11 mouse cellular contexts compared by ENCODE assay signal in genomic region chr3:87153038-87153437, GRCm38 (mm10). TPM values are rescaled to one million over a fixed set of nuclear protein-coding genes. Genes with fewer than 3 reads are reported as not detected.
DNase-seq lines count a peak whose midpoint lies in the region; ATAC-seq and TF ChIP-seq lines count a peak whose summit lies in the region.
"Had no signal": no experiment of that assay in that cellular context is flagged by ENCODE, and none has a peak within 500 bp of the region (broad histone marks: within the 10 kb centered on the region; RNA-seq: fewer than 3 reads in every experiment).

No protein-coding gene starts in this region.

- intact Hi-C loops in gastrocnemius, postnatal 36 days (cut with DNase I) = no loop called here

- TF ChIP-seq POLR2A in lung, adult 2 months (IDR thresholded peaks at IDR 0.05; ENCODE audit: borderline replicate concordance, extremely low read depth, low read depth, low read length) = no peak
- no peak for TF ChIP-seq POLR2A in embryonic fibroblast, embryonic 13.5 days (IDR thresholded peaks at IDR 0.05; ENCODE audit: low read depth, low read length)

- no peak for ATAC-seq in lung, embryonic 16.5 days (ENCODE audit: low read depth)
- no peak for ATAC-seq in hindbrain, postnatal 0 days
- ATAC-seq in stomach, embryonic 14.5 days (ENCODE audit: insufficient number of reproducible peaks, insufficient read depth, low FRiP score, low read depth) = no peak

- no peak for DNase-seq in lung, adult 2 months
- DNase-seq in hindbrain, postnatal 0 days (ENCODE audit: low spot score) = peak; percentile 44
- no peak for DNase-seq in gastrocnemius, adult 18-20 months (ENCODE audit: low spot score)
- no peak for DNase-seq in gastrocnemius, postnatal 36 days
- DNase-seq in adrenal gland, adult 8-10 months = no peak
- DNase-seq: cerebellum, adult 18-20 months; thymus, postnatal 25 days had no signal

- peaks cover 70% of the 10 kb centered on the region for H3K4me1 ChIP-seq in lung, embryonic 16.5 days (replicated peaks; ENCODE audit: control insufficient read depth, insufficient read depth, low read length)
- peaks cover 7% of the 10 kb centered on the region for H3K4me1 ChIP-seq in lung, adult 2 months (ENCODE audit: control insufficient read depth, insufficient read depth, low read length)
- peaks cover 57% of the 10 kb centered on the region for H3K4me1 ChIP-seq in embryonic fibroblast, embryonic 13.5 days (ENCODE audit: control insufficient read depth, insufficient read depth, low read length)
- H3K4me1 ChIP-seq in hindbrain, postnatal 0 days (ENCODE audit: insufficient read depth, low read length) = peaks cover 35% of the 10 kb centered on the region
- peaks cover 57% of the 10 kb centered on the region for H3K4me1 ChIP-seq in stomach, embryonic 14.5 days (ENCODE audit: control insufficient read depth, insufficient read depth, low read length)

- no peak for TF ChIP-seq CTCF in lung, adult 2 months (IDR thresholded peaks at IDR 0.05; ENCODE audit: insufficient read depth, low read length)
- no peak for TF ChIP-seq CTCF in embryonic fibroblast, embryonic 13.5 days (IDR thresholded peaks at IDR 0.05; ENCODE audit: borderline replicate concordance, insufficient read depth, low read length)
- TF ChIP-seq CTCF in hindbrain, postnatal 0 days (IDR thresholded peaks at IDR 0.05; ENCODE audit: low read depth) = no peak

- H3K27me3 ChIP-seq in lung, embryonic 16.5 days (ENCODE audit: control insufficient read depth, insufficient read depth, low read depth, low read length) = no peaks in the 10 kb centered on the region
- H3K27me3 ChIP-seq in hindbrain, postnatal 0 days (ENCODE audit: insufficient read depth, low read length) = no peaks in the 10 kb centered on the region
- no peaks in the 10 kb centered on the region for H3K27me3 ChIP-seq in stomach, embryonic 14.5 days (ENCODE audit: control insufficient read depth, insufficient read depth, low read length)

- H3K4me3 ChIP-seq in lung, embryonic 16.5 days (ENCODE audit: low read length) = no peak overlapping the region
- no peak overlapping the region for H3K4me3 ChIP-seq in lung, adult 2 months (replicated peaks; ENCODE audit: extremely low read depth, low read depth, low read length)
- H3K4me3 ChIP-seq in embryonic fibroblast, embryonic 13.5 days (ENCODE audit: insufficient read depth, low read length) = no peak overlapping the region
- H3K4me3 ChIP-seq in hindbrain, postnatal 0 days (ENCODE audit: low read length) = no peak overlapping the region
- no peak overlapping the region for H3K4me3 ChIP-seq in stomach, embryonic 14.5 days (ENCODE audit: low read depth, low read length)

- 19% methylated on average over 2 of the region's 2 CpGs for WGBS in lung, embryonic 16.5 days
- 61% methylated on average over 2 of the region's 2 CpGs for WGBS in lung, adult 2 months
- 29% methylated on average over 2 of the region's 2 CpGs for WGBS in hindbrain, postnatal 0 days
- WGBS in stomach, embryonic 14.5 days = 21% methylated on average over 2 of the region's 2 CpGs

- no peak overlapping the region for H3K4me2 ChIP-seq in lung, embryonic 16.5 days (ENCODE audit: low read depth, low read length)
- no peak overlapping the region for H3K4me2 ChIP-seq in hindbrain, postnatal 0 days (ENCODE audit: low read depth, low read length)
- H3K4me2 ChIP-seq in stomach, embryonic 14.5 days (replicated peaks; ENCODE audit: low read depth, low read length) = no peak overlapping the region

- no peaks in the 10 kb centered on the region for H3K36me3 ChIP-seq in lung, embryonic 16.5 days (ENCODE audit: control insufficient read depth, insufficient read depth, low read length)
- no peaks in the 10 kb centered on the region for H3K36me3 ChIP-seq in hindbrain, postnatal 0 days (ENCODE audit: insufficient read depth, low read length)
- no peaks in the 10 kb centered on the region for H3K36me3 ChIP-seq in stomach, embryonic 14.5 days (ENCODE audit: control insufficient read depth, insufficient read depth, low read length)

- H3K9me3 ChIP-seq in lung, embryonic 16.5 days (ENCODE audit: control insufficient read depth, low read length) = no peaks in the 10 kb centered on the region
- H3K9me3 ChIP-seq in hindbrain, postnatal 0 days (ENCODE audit: low read length) = no peaks in the 10 kb centered on the region
- H3K9me3 ChIP-seq in stomach, embryonic 14.5 days (ENCODE audit: control insufficient read depth, low read depth, low read length) = no peaks in the 10 kb centered on the region

- peak overlapping the region; percentile 99 for H3K27ac ChIP-seq in lung, embryonic 16.5 days (ENCODE audit: low read length)
- peak overlapping the region; percentile 100 for H3K27ac ChIP-seq in embryonic fibroblast, embryonic 13.5 days (ENCODE audit: insufficient read depth, low read length)
- peak overlapping the region; percentile 41; the same call in 1 of the 2 replicates for H3K27ac ChIP-seq in hindbrain, postnatal 0 days
- peak overlapping the region; percentile 74; the same call in 1 of the 2 replicates for H3K27ac ChIP-seq in stomach, embryonic 14.5 days (ENCODE audit: low read length)

- H3K9ac ChIP-seq in lung, embryonic 16.5 days (ENCODE audit: low read length) = 0 out of 2 replicates have a peak overlapping the region, but pooled peaks have one; percentile 11
- H3K9ac ChIP-seq in hindbrain, postnatal 0 days (replicated peaks; ENCODE audit: low read length) = no peak overlapping the region
- H3K9ac ChIP-seq in stomach, embryonic 14.5 days (replicated peaks; ENCODE audit: low read depth, low read length) = no peak overlapping the region

RNA-seq across cellular contexts. Expression of gene Kirrel, which starts 21.5 kb away (rescaled TPM):
- 13.2 and 14.2 TPM in 2 replicates for polyA plus RNA-seq in lung, embryonic 16.5 days (2015; fragmentation: Nextera tagmentation; extraction: Ambion mirVana)
- 10.5 and 14.4 TPM in 2 replicates for polyA plus RNA-seq in lung, adult 2 months (2012; rRNA removed)
- 89.7 and 101 TPM in 2 replicates for polyA plus RNA-seq in embryonic fibroblast, embryonic 13.5 days (2011; ENCODE audit: insufficient read length, low read depth, missing spikeins)
- total RNA-seq in hindbrain, postnatal 0 days (2014; rRNA removed) = 7.2 and 11.3 TPM in 2 replicates
- 2.9 and 3.2 TPM in 2 replicates for polyA plus RNA-seq in hindbrain, postnatal 0 days (2015; fragmentation: Nextera tagmentation; extraction: Ambion mirVana)
- 9.1 and 10.0 TPM in 2 replicates for polyA plus RNA-seq in stomach, embryonic 14.5 days (2014; fragmentation: Nextera tagmentation; extraction: Ambion mirVana)
- 1 to 10 TPM; 2.7 to 4.9 TPM for total RNA-seq in gastrocnemius, adult 18-20 months (2021)
- total RNA-seq in gastrocnemius, postnatal 36 days (2021) = 1 to 10 TPM; 4.3 to 4.4 TPM
- 10 to 100 TPM; 14.7 to 23.3 (median 19.8) TPM for total RNA-seq in adrenal gland, adult 8-10 months (2022)
- total RNA-seq: granulocyte monocyte progenitor cell, adult 5-6 weeks had no signal

Comparison
In these comparisons a context has a peak if more than half of its experiments do, and no peak if none do; other contexts are left out.
1. H3K27ac ChIP-seq: peak in every context shown above with its lines; median percentile 100 in embryonic fibroblast, embryonic 13.5 days; 99 in lung, embryonic 16.5 days; 74 in stomach, embryonic 14.5 days; 41 in hindbrain, postnatal 0 days.